Mouse (Mus musculus) limb, embryonic 14.5 days (tissue): ENCODE results near the gene Slc6a11. TPM values are rescaled to one million over a fixed set of nuclear protein-coding genes. Genes with fewer than 3 reads are reported as not detected.

Source experiments
- ATAC-seq: fragments of 200-750 bp; cut with Nextera tagmentation; 2 replicates; pipeline ENCODE4 v1.8.0; 2017; ENCODE audit warnings: low read depth, moderate number of reproducible peaks, moderate TSS enrichment; ENCODE audit not compliant: low FRiP score
- DNase-seq: peaks from one replicate; pipeline ENCODE4 v3.0.0-alpha.2; 2015; ENCODE audit warnings: low spot score
- H3K27ac ChIP-seq: fragments of 300-500 bp; sonication (generic); replicated peaks from 2 replicates; pipeline ENCODE4 v1.5.1; 2014; ENCODE audit warnings: low read depth, mild to moderate bottlenecking, low read length, moderate library complexity, mixed read lengths
- H3K27me3 ChIP-seq: fragments of 300-500 bp; sonication (generic); 2 replicates; pipeline ENCODE4 v1.6.1; 2014; ENCODE audit warnings: low read length, mixed read lengths; ENCODE audit not compliant: control insufficient read depth, insufficient read depth
- H3K36me3 ChIP-seq: fragments of 300-500 bp; sonication (generic); 2 replicates; pipeline ENCODE4 v1.6.1; 2014; ENCODE audit warnings: mild to moderate bottlenecking, low read length, moderate library complexity, mixed read lengths; ENCODE audit not compliant: control insufficient read depth, insufficient read depth
- H3K4me1 ChIP-seq: fragments of 300-500 bp; sonication (generic); 2 replicates; pipeline ENCODE4 v1.6.1; 2014; ENCODE audit warnings: antibody characterized with exemption, low read length, mixed read lengths; ENCODE audit not compliant: control insufficient read depth, insufficient read depth
- H3K4me2 ChIP-seq: fragments of 300-500 bp; sonication (generic); replicated peaks from 2 replicates; pipeline ENCODE4 v1.6.1; 2014; ENCODE audit warnings: low read depth, mild to moderate bottlenecking, low read length, moderate library complexity; ENCODE audit not compliant: severe bottlenecking
- H3K4me3 ChIP-seq: fragments of 300-500 bp; sonication (generic); replicated peaks from 2 replicates; pipeline ENCODE4 v1.5.1; 2014; ENCODE audit warnings: low read length
- H3K9ac ChIP-seq: fragments of 300-500 bp; sonication (generic); 2 replicates; pipeline ENCODE4 v1.6.1; 2014; ENCODE audit warnings: mild to moderate bottlenecking, low read depth, low read length, moderate library complexity; ENCODE audit not compliant: severe bottlenecking
- H3K9me3 ChIP-seq: fragments of 300-500 bp; sonication (generic); 2 replicates; pipeline ENCODE4 v1.6.1; 2016; ENCODE audit warnings: low read length; ENCODE audit not compliant: control insufficient read depth
- POLR2A ChIP-seq: fragments of 200-500 bp; IDR thresholded peaks from 2 replicates; pipeline ENCODE4 v1.8.0; 2012; ENCODE audit warnings: inconsistent platforms, mild to moderate bottlenecking, moderate library complexity, borderline replicate concordance; ENCODE audit not compliant: insufficient read depth, insufficient read length; ENCODE audit errors: extremely low read depth
- WGBS: fragments of 180-500 bp; shearing (Covaris S2); extraction: QIAGEN DNeasy Blood & Tissue Kit; methylation state at CpG from one replicate; pipeline ENCODE4 v1.1.7; 2014; 5-methylcytosine and 5-hydroxymethylcytosine counted together
- polyA plus RNA-seq, 2 experiments: library from polyadenylated mRNA; depleted of rRNA in 1 of 2; stranded (reverse) in 1 of 2; unstranded in 1 of 2; fragments of >200 nt; fragmentation: Nextera tagmentation in 1 of 2; extraction: Ambion mirVana in 1 of 2; gene quantifications; 2 replicates each; pipeline versions ENCODE4 v1.2.1 to v1.2.3; 2012 to 2014

Gene Slc6a11
- polyA plus RNA-seq, 2 experiments = 0.11 TPM

DNA sequence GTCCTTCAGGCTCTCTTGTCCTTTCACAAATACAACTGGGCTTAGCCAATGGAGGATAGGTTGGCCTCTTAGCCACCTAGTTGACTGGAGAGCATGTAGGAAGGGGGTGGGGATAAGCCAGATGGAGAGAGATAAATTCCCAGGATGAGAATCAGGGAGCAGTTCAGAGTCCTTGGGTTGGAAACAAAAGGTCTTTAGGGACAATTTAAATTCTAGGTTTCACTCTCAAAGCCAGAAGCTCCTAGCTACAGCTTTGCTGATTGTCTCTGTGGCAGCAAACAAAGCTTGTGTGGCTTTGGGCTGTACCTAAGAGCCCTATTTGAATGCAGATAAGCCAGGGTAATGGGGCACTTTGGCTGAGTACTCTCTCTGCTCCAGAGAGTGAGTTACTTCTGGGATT lies 135.2 kb downstream of the Slc6a11 start:
- TF ChIP-seq POLR2A = no peak
- no peak overlapping the region for H3K4me3 ChIP-seq
- no peak overlapping the region for H3K9ac ChIP-seq
- DNase-seq = no peak
- ATAC-seq = no peak
- H3K4me2 ChIP-seq = no peak overlapping the region
- no peak overlapping the region for H3K27ac ChIP-seq
- H3K36me3 ChIP-seq = no peaks in the 10 kb centered on the region
- no peaks in the 10 kb centered on the region for H3K9me3 ChIP-seq
- peaks cover 12% of the 10 kb centered on the region for H3K4me1 ChIP-seq
- no peaks in the 10 kb centered on the region for H3K27me3 ChIP-seq

DNA sequence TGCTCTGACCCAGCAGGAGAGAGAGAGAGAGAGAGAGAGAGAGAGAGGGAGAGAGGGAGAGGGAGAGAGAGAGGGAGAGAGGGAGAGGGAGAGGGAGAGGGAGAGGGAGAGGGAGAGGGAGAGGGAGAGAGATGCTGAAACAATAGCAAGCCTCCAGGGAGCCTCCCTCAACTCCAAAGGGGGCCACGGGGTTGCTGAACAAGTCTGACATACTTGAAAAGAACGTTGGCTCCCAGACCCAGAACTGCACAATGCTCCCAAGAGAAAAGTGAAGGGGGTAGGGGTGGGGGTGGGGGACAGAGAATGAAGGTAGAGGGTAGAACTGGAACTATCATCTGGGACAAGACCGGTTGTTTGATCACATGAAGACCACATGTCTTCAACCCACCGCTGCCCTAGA lies 136.9 kb downstream of the Slc6a11 start:
- Histone ChIP-seq H3K4me3 (no peak overlapping the region), H3K36me3 (no peaks in the 10 kb centered on the region), H3K4me2 (no peak overlapping the region), H3K9ac (no peak overlapping the region), H3K27me3 (no peaks in the 10 kb centered on the region), H3K27ac (no peak overlapping the region), H3K4me1 (peaks cover 12% of the 10 kb centered on the region), H3K9me3 (no peaks in the 10 kb centered on the region)
- no peak for TF ChIP-seq POLR2A
- WGBS = 41% methylated on average over 4 of the region's 4 CpGs
- ATAC-seq (no peak), DNase-seq (no peak)

DNA sequence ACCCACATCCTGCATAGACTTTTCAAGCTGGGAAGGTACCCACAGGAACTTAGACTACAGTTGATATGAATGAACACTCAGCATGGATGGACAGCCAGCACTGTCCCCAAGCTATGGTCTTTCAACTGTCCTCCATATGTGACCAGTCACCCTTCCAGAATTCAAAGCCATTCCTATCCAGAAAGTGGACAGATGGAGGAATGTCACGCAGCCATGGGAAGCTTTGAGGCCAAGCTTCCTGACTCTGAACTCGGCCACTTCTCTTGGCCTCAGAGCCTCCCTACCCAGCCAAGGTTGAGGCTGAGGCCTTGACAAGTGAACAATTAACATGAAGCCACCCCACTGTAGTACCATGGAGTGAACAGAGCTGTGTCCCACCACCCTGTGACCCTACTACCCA lies 138.5 kb downstream of the Slc6a11 start:
- no peaks in the 10 kb centered on the region for H3K27me3 ChIP-seq
- DNase-seq (no peak), ATAC-seq (no peak)
- peaks cover 4% of the 10 kb centered on the region; the same call in 1 of the 2 replicates for H3K4me1 ChIP-seq
- H3K9ac ChIP-seq = no peak overlapping the region
- no peaks in the 10 kb centered on the region for H3K9me3 ChIP-seq
- no peak overlapping the region for H3K4me2 ChIP-seq
- TF ChIP-seq POLR2A = no peak
- no peak overlapping the region for H3K4me3 ChIP-seq
- no peaks in the 10 kb centered on the region for H3K36me3 ChIP-seq
- no peak overlapping the region for H3K27ac ChIP-seq
- WGBS = 87% methylated on average over 2 of the region's 2 CpGs

DNA sequence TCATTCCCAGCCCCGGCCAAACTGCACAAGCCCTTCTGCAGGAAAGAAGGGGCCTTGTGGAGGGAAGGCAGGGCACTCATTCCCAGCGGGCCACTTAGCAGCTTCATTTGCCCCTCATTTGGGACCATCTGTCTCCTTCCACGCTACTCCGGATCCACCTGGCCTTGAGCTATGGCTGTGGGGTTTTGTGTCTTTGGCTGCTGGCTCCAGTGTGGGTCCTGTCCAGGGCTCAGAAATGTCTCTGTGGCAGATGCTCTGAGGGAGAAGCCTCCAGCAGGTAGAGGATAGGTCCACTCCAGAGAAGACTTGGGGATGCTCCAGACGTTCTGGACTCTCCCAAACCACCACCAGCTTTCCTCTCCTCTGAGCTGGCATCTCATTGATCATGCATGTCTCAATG lies 139.8 kb downstream of the Slc6a11 start:
- H3K4me2 ChIP-seq = no peak overlapping the region
- no peak overlapping the region for H3K4me3 ChIP-seq
- no peak overlapping the region for H3K9ac ChIP-seq
- no peak for TF ChIP-seq POLR2A
- H3K9me3 ChIP-seq = no peaks in the 10 kb centered on the region
- H3K27ac ChIP-seq = no peak overlapping the region
- H3K4me1 ChIP-seq = no peaks in the 10 kb centered on the region
- DNase-seq (no peak), ATAC-seq (no peak)
- no peaks in the 10 kb centered on the region for H3K27me3 ChIP-seq
- no peaks in the 10 kb centered on the region for H3K36me3 ChIP-seq
- WGBS = 43% methylated on average over 5 of the region's 5 CpGs

DNA sequence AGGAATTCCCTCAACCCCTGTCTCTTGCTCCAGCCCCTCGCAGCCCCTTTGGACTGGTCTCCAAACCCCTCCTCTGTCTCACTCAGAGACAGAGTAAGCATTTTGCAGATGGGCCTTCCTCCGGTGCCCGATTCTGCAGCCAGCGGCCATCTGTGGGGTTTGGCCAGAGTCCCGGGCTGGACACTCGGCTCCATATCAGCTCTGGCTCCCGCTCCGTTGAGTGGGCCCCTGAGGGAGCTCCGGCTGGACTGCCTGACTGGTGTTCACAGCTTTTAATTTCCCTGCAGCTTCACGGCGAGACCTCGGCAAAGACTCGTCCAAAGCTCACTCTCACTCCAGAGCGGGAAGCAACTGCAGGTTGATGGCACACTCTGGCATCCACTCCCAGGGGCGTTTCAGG lies 141.2 kb downstream of the Slc6a11 start:
- Histone ChIP-seq H3K9me3 (no peaks in the 10 kb centered on the region), H3K4me1 (no peaks in the 10 kb centered on the region), H3K27me3 (no peaks in the 10 kb centered on the region), H3K9ac (no peak overlapping the region), H3K27ac (no peak overlapping the region), H3K36me3 (no peaks in the 10 kb centered on the region), H3K4me2 (no peak overlapping the region), H3K4me3 (no peak overlapping the region)
- DNase-seq = no peak
- TF ChIP-seq POLR2A = no peak
- 77% methylated on average over 15 of the region's 15 CpGs for WGBS
- no peak for ATAC-seq

DNA sequence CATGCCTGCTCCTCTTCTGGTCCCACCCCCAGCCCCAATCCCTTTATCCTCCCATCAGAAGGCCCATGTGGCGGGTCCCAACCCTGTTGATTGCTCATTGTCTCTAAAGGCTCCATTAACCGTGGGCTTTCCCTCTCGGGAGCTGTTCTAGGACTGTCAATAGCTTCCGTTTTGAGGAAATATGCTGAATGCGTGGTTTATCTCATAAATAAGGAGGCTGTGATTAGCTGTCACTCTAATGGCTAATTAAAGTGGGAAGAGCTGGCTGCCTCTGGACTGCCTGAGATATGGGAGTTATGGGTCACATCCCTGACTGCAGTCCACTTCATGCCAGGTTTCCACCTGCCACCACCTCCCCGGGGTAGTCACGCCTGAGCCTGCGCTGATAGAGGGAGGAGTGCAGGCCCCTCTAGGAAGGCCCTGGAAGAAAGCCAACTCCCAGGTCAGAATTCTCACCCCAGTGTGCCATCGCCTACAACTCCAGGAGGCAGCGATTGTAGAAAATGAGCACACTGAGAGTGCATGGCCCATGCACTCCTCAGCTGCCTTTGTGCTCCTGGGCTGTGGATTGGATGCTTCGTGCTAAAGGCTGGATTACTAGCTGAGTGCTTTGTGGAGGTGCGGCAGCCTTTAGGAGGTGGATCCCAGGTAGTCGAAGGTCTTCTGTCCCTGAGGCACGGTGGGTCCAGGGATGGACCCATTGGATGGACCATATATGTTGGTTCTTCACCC lies 143.1 kb downstream of the Slc6a11 start:
- H3K27ac ChIP-seq = no peak overlapping the region
- TF ChIP-seq POLR2A = no peak
- H3K9ac ChIP-seq = no peak overlapping the region
- H3K9me3 ChIP-seq = no peaks in the 10 kb centered on the region
- H3K36me3 ChIP-seq = no peaks in the 10 kb centered on the region
- no peak for ATAC-seq
- 60% methylated on average over 14 of the region's 14 CpGs for WGBS
- H3K4me1 ChIP-seq = no peaks in the 10 kb centered on the region
- H3K27me3 ChIP-seq = no peaks in the 10 kb centered on the region
- H3K4me2 ChIP-seq = no peak overlapping the region
- DNase-seq = no peak
- H3K4me3 ChIP-seq = no peak overlapping the region
